Mouse (Mus musculus) small intestine, adult 2 months (tissue): Measurements from ENCODE around the gene Ptpn21.

ENCODE experiments used
- CTCF ChIP-seq: fragments of 200-500 bp; IDR thresholded peaks from 2 replicates; pipeline ENCODE4 v1.5.1; 2012; ENCODE audit warnings: low read depth, mild to moderate bottlenecking, control low read depth, inconsistent platforms, low read length, moderate library complexity, mixed read lengths; ENCODE audit not compliant: insufficient replicate concordance, insufficient read length; ENCODE audit errors: extremely low read depth
- POLR2A ChIP-seq: fragments of 200-500 bp; IDR thresholded peaks from 2 replicates; pipeline ENCODE4 v1.6.1; 2012; ENCODE audit warnings: low read depth, mild to moderate bottlenecking, control low read depth, inconsistent platforms, low read length, moderate library complexity

DNA sequence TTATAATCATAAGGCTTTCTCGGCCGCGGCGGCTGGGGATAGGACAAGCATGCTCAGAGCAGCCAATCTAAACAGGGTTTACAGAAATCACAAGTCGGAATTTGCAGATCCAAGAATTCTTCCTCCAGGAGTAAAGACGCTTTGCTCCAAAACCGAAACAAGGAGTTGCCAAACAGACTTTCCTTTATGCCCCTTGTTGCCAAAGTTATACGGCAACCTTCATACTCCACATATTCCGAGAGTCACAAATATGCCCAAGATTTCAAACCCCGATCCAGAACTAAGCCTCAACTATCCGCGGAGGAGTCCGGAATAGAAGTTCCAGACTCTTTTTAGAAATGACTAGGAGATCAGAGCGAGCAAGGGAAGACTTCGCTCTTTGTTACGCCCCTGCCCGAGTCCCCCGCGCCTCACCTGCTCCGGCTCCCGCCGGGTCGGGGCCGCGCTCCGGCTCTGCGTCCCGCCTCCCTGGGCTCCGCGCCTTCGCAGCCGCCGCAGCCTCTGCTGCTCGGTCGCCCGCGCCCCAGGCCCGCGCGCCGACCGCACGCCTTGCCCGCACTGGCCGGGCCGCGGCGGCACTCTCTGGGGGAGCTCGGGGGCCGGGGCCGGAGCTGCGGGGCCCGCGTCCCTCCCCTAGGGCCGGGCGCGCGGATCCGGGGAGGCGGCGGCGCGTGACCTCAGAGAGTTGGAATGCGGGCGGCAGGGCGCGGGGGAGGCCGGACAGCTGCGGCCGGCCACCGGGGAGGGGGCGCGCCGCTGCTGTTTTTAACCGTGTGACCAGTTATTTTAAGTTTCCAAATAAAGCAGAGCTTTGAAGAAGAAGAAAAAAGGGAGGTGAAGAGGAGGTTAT, at the start of gene Ptpn21:
- no peak for TF ChIP-seq CTCF
- no peak for TF ChIP-seq POLR2A
